Mouse (Mus musculus): ENCODE data around the gene Riok1. TPM values are rescaled to one million over a fixed set of nuclear protein-coding genes. Genes with fewer than 3 reads are reported as not detected.

Riok1 gene
- total RNA-seq, 2 experiments from 2014 or later: 29.6 to 31.0 TPM

- DNase-seq: no peak
Observed at GRCm38 (mm10) chr13:38062678-38063077, 25.9 kb downstream of the Riok1 start.

GRCm38 (mm10) chr13:38064854-38065663, 28.3 kb downstream of the Riok1 start:
- peak; percentile 26 to 46 for DNase-seq

GRCm38 (mm10) chr13:38070945-38071344, 34.1 kb downstream of the Riok1 start:
- peak; percentile 65 to 72 for DNase-seq

GRCm38 (mm10) chr13:38073374-38074307, 36.8 kb downstream of the Riok1 start:
- DNase-seq: no peak

DNA sequence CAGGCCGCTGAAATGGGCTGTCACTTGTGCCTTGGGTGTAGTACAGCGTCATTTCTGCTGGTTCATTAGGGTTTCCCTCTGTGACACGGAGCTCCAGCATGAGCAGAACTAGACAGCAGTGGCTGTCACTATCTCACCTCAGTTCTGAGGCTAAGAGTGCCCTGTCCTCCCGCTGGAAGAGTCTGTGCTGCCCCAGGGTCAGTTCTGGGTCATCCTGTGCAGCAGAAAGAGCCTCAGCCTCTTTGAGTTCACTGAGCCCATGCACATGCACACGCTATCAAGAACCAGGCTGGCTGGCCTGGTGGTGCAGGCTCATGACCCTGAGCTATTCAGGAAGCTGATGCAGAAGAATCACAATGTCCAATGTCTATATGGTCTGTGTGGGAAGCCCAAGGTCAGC, 37.6 kb downstream of the Riok1 start:
- DNase-seq: no peak

GRCm38 (mm10) chr13:38077113-38077512, 40.3 kb downstream of the Riok1 start:
- no peak for DNase-seq

GRCm38 (mm10) chr13:38078836-38079235, 42.0 kb downstream of the Riok1 start:
- no peak for DNase-seq

DNA sequence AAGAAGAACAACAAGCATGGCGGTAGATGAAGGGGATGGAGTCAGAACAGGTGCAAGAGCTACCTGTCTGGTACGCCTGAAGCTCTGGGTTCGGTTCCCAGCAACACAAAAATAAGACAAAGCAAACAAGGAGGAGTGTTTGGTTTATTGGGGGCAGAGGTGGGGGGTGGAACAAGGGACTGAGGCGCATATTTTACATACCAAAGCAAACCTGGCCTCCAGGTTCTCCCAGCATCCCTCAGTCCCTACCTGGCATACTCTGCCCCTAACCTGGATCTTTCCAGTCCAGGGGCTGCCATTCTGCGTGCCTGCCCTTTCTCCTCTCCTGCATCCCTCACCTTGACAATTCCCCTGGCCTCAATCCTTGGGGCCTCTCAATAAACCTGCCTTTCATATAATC, 42.6 kb downstream of the Riok1 start:
- no peak for DNase-seq

GRCm38 (mm10) chr13:38080014-38080413, 43.2 kb downstream of the Riok1 start:
- no peak for DNase-seq

GRCm38 (mm10) chr13:38080725-38081124, 43.9 kb downstream of the Riok1 start:
- no peak for DNase-seq

DNA sequence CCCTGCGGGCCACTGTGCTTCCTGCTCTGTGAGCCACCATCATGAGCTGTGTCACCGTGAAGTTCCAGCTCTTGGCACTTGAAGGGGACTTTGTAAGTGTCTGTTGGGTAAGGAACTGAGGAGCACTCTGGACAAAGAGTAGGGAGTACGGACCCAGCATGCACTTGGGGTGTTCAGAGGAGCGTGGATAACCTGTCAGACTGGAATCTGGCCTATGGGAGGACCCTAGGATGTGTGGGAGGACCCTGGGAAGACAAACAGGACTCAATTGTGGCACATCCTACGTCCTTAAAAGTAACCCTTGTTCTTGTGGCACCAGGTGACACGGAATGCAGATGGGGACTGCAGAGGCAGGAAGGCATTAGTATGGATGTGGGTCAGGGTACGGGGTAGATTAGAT, 44.4 kb downstream of the Riok1 start:
- no peak for DNase-seq

- DNase-seq: no peak
Observed at GRCm38 (mm10) chr13:38086711-38087110, 49.9 kb downstream of the Riok1 start.

DNA sequence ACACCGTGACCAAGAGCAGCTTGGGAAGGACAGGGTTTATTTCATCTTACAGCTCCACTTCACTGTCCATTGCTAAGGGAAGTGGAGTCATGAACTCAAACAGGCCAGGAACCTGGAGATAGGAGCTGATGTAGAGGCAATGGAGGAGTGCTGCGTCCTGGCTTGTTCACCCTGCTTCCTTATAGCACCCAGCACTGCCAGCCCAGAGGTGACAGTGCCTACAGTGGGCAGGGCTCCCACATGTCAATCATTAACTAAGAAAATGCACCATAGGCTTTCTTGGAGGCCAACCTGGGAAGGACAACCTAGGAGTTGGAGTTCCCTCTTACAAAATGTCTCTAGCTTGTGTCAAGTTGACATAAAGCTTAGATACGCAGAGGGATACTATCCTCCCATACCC, 51.2 kb downstream of the Riok1 start:
- DNase-seq: no peak

- DNase-seq: no peak
Observed at GRCm38 (mm10) chr13:38089449-38089848, 52.7 kb downstream of the Riok1 start.

DNA sequence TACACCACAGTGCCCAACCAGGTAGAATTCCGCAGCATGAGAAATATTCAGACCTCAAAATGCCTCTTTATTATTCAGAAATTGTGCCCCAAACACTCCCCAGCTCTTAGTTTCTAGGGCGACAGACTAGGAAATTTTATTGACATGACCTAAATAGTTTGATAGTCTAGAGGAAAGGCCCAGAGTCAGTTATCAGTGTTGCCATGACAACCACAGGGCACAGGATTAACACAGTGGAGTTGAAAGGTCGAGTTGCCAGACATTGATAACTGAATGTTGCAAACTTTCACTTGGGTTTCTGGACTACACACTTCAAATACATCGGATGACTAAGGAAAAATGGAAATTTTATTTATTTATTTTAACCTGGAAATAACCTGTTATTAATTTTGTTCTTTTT, 53.1 kb downstream of the Riok1 start:
- no peak for DNase-seq

DNA sequence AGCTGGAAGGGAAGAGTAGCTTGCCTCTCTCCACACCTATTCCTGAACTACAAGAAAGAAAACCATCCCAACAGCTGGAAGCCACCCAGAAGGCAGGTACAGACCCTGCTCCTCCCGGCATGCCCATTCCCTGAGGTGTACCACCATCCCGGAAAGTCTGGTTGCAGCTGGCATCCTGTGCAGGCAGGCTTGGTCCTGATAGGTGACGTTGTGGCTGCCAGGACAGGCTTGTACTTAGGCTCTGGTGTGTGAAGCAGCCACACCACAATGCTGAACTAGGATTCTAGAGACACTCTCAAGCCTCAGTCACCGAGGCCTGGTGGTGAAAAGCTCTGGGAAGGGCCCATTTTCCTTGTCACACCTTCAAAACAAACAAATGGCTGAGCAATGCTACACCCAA, 59.4 kb downstream of the Riok1 start:
- no peak for DNase-seq

GRCm38 (mm10) chr13:38103406-38103805, 66.6 kb downstream of the Riok1 start:
- DNase-seq: no peak

DNA sequence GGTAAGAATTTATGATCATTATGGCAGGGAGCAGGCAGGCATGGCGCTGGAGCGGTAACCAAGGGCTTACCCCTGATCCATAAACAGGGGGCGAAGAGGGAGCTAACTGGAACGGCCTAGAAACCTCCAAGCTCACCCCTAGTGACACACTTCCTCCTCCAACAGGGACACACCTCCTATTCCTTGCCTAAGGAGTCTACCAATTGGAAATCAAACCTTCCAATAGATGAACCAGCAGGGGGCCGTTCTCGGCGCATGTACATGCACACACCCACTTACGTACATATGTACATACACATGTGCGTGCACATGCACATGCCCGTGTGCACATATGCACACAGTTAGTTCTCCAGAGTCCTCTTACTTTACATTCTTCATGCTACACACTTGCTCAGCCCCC, 67.7 kb downstream of the Riok1 start:
- DNase-seq: no peak

DNA sequence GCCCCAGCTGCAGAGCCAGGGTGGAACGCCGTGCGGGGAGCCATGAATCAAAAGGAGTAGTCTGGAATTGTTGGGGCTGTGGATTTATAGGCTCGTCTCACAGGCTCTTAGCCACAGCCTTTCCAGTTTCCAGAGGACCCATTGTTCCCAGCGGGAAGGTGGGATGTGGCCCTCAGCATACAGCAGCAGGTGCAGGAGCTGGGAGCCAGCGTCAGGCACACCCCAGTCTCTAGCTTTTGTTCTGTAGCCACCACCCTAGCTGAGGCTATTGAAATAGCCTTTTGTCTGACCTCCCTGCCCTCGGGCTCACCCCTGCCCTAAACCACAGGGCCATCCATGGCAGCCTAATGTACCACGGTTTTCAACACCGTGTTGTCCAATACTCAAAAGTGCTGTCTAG, 72.3 kb downstream of the Riok1 start:
- no peak for DNase-seq

Measured in adrenal gland, postnatal 36 days (tissue).